Mouse (Mus musculus): ENCODE data around the gene Fitm2. TPM values are rescaled to one million over a fixed set of nuclear protein-coding genes. Genes with fewer than 3 reads are reported as not detected.

Gene Fitm2
- polyA plus RNA-seq, 1 experiment, result 3.6 TPM

DNA sequence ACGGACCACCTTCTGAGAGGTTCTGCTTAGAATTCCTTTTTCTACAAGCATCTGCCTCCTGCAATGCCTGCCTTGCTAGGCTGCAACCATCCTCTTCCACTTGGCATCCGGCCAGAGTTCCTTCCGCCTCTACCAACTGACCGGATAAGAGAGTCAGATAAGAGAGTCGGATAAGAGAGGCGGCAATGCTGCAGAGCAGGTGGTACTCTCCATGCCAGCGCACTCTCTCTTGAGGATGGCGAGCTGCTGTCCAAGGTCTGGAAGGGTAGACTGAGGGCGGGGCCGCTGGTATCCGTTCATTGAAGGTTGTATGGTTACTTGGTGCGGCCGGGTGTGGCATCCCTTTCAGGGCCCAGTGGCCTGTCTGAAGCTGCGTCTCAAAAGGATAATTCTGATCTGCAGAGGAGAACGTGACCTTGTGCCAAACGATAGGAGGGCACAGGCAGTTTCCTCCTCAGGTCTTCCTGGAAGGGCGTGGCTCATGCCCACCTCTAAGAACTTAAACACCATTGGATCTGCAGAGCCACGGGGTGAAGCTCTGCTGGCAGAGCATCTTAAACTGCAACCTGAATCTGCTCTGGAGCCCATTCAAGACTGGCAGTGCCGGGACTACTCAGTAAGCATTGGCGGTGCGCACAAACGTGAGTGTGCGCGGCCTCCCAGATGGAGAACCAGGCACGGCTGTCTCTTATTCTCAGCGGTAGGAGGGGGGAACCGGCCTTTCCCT is 13.7 kb downstream of the Fitm2 start:
- H3K36me3 ChIP-seq (ENCODE audit: control insufficient read depth, insufficient read depth, low read length), result no peaks in the 10 kb centered on the region
- no peak for TF ChIP-seq POLR2A (IDR thresholded peaks at IDR 0.05; ENCODE audit: control insufficient read depth, low read depth, low read length)
- no peak for TF ChIP-seq CTCF (IDR thresholded peaks at IDR 0.05; ENCODE audit: control insufficient read depth, insufficient read depth, insufficient replicate concordance, low read depth, low read length)
- H3K4me1 ChIP-seq (ENCODE audit: control insufficient read depth, insufficient read depth, low read length), result no peaks in the 10 kb centered on the region; the same call in 1 of the 2 replicates
- H3K27me3 ChIP-seq (ENCODE audit: control insufficient read depth, insufficient read depth, low read length), result no peaks in the 10 kb centered on the region
- no peak overlapping the region for H3K27ac ChIP-seq (ENCODE audit: control insufficient read depth, insufficient read depth, low read depth, low read length)
- H3K4me3 ChIP-seq (ENCODE audit: control insufficient read depth, low read depth, low read length), result no peak overlapping the region

DNA sequence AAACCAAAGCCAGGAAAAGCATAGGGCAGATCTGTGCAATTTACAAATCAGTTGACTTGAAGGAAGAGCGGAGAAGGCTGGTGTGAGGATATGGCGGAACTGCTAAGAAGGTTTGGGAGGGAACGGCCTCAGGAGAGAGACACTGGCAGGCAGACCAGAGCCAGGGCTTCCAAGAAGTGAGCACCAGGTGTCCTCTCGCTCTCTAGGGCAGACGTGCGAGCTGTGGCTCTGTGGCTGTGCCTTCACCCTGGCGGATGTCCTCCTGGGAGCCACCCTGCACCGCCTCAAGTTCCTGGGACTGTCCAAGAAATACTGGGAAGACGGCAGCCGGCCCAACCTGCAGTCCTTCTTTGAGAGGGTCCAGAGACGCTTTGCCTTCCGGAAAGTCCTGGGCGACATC is 19.1 kb downstream of the Fitm2 start:
- Histone ChIP-seq H3K36me3 (ENCODE audit: control insufficient read depth, insufficient read depth, low read length) (no peaks in the 10 kb centered on the region), H3K27ac (ENCODE audit: control insufficient read depth, insufficient read depth, low read depth, low read length) (no peak overlapping the region), H3K27me3 (ENCODE audit: control insufficient read depth, insufficient read depth, low read length) (no peaks in the 10 kb centered on the region), H3K4me3 (ENCODE audit: control insufficient read depth, low read depth, low read length) (no peak overlapping the region), H3K4me1 (ENCODE audit: control insufficient read depth, insufficient read depth, low read length) (no peaks in the 10 kb centered on the region)
- TF ChIP-seq POLR2A (IDR thresholded peaks at IDR 0.05; ENCODE audit: control insufficient read depth, low read depth, low read length) (no peak), CTCF (IDR thresholded peaks at IDR 0.05; ENCODE audit: control insufficient read depth, insufficient read depth, insufficient replicate concordance, low read depth, low read length) (no peak)

DNA sequence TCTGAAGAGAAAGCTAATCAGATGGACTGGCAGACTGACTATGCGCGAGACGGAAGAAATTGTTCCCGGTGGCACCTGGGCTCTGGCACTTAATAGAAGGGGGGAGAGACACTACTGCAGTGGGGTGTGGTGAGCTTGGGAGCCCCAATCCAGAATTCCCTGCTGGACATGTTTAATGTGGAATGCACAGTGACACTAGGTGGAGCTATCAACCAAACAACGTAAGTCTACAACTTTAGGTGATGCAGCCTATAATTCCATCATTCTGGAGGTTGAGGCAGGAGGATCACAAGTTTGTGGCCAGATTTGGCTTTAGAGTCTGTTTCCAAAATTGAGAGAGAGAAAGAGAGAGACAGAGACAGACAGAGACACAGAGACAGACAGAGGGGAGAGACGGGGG is 19.7 kb downstream of the Fitm2 start:
- Histone ChIP-seq H3K4me1 (ENCODE audit: control insufficient read depth, insufficient read depth, low read length) (no peaks in the 10 kb centered on the region), H3K27ac (ENCODE audit: control insufficient read depth, insufficient read depth, low read depth, low read length) (no peak overlapping the region), H3K4me3 (ENCODE audit: control insufficient read depth, low read depth, low read length) (no peak overlapping the region), H3K36me3 (ENCODE audit: control insufficient read depth, insufficient read depth, low read length) (no peaks in the 10 kb centered on the region), H3K27me3 (ENCODE audit: control insufficient read depth, insufficient read depth, low read length) (no peaks in the 10 kb centered on the region)
- TF ChIP-seq CTCF (IDR thresholded peaks at IDR 0.05; ENCODE audit: control insufficient read depth, insufficient read depth, insufficient replicate concordance, low read depth, low read length) (no peak), POLR2A (IDR thresholded peaks at IDR 0.05; ENCODE audit: control insufficient read depth, low read depth, low read length) (no peak)

DNA sequence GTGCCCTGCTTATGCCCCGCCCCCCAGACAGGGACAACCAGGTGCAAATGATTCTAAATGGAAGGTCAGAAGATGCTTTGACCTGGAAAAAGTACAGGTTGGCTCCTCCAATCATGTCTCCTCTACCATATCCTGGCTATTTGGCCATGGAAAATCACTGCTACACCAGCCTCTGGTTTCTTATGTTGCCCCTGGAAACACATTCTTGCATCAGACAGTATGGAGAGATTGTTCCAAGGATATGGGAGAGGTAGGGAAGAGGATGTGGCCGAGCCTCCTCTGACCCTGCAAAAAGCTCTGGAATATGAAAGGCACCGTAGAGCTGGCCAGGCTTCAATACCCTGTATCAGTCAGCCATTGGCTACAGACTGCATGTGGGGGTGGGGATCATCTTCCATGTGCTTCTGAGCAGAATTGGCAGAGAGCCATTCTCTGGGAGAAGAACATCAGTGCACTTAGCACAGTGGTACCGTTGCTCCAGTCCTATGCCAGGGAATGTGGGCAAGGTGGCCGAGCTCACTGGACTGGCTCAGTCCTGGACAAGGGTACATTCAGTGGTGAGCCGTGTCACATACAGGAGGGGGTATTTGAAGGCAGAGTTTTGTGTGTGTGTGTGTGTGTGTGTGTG is 21.6 kb downstream of the Fitm2 start:
- no peak for TF ChIP-seq CTCF (IDR thresholded peaks at IDR 0.05; ENCODE audit: control insufficient read depth, insufficient read depth, insufficient replicate concordance, low read depth, low read length)
- TF ChIP-seq POLR2A (IDR thresholded peaks at IDR 0.05; ENCODE audit: control insufficient read depth, low read depth, low read length), result no peak
- H3K27me3 ChIP-seq (ENCODE audit: control insufficient read depth, insufficient read depth, low read length), result no peaks in the 10 kb centered on the region
- no peaks in the 10 kb centered on the region for H3K4me1 ChIP-seq (ENCODE audit: control insufficient read depth, insufficient read depth, low read length)

DNA sequence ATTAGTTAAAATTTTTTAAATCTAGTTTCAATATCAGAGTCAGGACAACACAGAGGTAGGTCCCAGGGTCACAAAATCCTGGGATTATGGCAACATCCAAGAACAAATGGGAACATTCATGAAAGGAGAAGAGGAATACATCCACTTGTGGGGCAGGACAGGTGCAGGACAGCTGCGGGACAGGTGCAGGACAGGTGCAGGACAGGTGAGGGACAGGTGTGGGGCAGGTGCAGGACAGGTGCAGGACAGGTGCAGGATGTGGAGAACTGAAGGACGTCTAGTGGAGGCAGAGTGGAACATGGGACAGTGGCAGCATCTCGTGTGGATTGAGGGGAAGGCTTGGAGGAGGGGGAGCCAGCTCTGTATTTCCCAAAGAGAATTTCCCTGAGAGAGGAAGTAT is 23.2 kb downstream of the Fitm2 start:
- no peaks in the 10 kb centered on the region for H3K36me3 ChIP-seq (ENCODE audit: control insufficient read depth, insufficient read depth, low read length)
- TF ChIP-seq POLR2A (IDR thresholded peaks at IDR 0.05; ENCODE audit: control insufficient read depth, low read depth, low read length) (no peak), CTCF (IDR thresholded peaks at IDR 0.05; ENCODE audit: control insufficient read depth, insufficient read depth, insufficient replicate concordance, low read depth, low read length) (no peak)
- no peak overlapping the region for H3K27ac ChIP-seq (ENCODE audit: control insufficient read depth, insufficient read depth, low read depth, low read length)
- H3K4me3 ChIP-seq (ENCODE audit: control insufficient read depth, low read depth, low read length), result no peak overlapping the region
- no peaks in the 10 kb centered on the region for H3K4me1 ChIP-seq (ENCODE audit: control insufficient read depth, insufficient read depth, low read length)
- no peaks in the 10 kb centered on the region for H3K27me3 ChIP-seq (ENCODE audit: control insufficient read depth, insufficient read depth, low read length)

More for the DNA sequence above, 21.6 kb downstream of the Fitm2 start:
- Histone ChIP-seq H3K36me3 (ENCODE audit: control insufficient read depth, insufficient read depth, low read length) (no peaks in the 10 kb centered on the region), H3K27ac (ENCODE audit: control insufficient read depth, insufficient read depth, low read depth, low read length) (no peak overlapping the region), H3K4me3 (ENCODE audit: control insufficient read depth, low read depth, low read length) (no peak overlapping the region)

DNA sequence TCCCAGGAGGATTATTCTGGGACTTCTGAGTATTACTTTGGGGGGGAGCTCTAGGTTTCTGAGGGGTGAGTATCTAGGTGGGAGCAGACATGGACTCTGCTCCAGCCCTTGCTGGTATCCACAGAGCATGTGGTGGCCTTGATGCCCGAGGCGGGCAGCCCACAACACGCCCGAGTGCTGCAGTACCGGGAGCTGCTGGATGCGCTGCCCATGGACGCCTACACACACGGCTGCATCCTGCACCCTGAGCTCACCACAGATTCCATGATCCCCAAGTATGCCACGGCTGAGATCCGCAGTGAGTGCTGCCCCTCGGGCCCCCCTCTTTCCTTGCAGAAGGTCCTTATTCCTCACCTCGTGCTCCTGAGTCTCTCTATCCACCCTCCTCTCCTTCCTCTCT is 25.1 kb downstream of the Fitm2 start:
- H3K4me1 ChIP-seq (ENCODE audit: control insufficient read depth, insufficient read depth, low read length), result no peaks in the 10 kb centered on the region
- no peaks in the 10 kb centered on the region for H3K36me3 ChIP-seq (ENCODE audit: control insufficient read depth, insufficient read depth, low read length)
- H3K4me3 ChIP-seq (ENCODE audit: control insufficient read depth, low read depth, low read length), result no peak overlapping the region
- H3K27ac ChIP-seq (ENCODE audit: control insufficient read depth, insufficient read depth, low read depth, low read length), result no peak overlapping the region
- TF ChIP-seq CTCF (IDR thresholded peaks at IDR 0.05; ENCODE audit: control insufficient read depth, insufficient read depth, insufficient replicate concordance, low read depth, low read length) (no peak), POLR2A (IDR thresholded peaks at IDR 0.05; ENCODE audit: control insufficient read depth, low read depth, low read length) (no peak)
- no peaks in the 10 kb centered on the region for H3K27me3 ChIP-seq (ENCODE audit: control insufficient read depth, insufficient read depth, low read length)

DNA sequence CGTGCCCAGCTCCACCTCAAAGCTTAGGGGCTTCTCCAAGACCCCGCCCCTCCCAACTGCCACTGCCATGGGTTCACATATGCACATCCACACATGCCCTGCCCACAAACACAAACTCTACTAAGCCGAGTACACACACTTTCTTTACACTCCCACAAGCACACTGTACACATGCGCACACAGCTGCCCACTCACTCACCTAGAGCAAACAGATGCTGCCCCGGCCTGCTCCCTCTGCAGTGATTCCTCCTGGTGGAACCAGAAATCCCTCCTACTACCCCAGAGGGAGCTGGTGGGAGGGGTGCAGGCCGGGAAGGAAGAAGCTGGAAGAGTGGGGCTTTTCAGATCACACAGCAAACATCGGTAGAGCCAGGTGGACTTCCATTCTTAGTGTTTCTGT is 28.4 kb downstream of the Fitm2 start:
- TF ChIP-seq CTCF (IDR thresholded peaks at IDR 0.05; ENCODE audit: control insufficient read depth, insufficient read depth, insufficient replicate concordance, low read depth, low read length), result no peak
- TF ChIP-seq POLR2A (IDR thresholded peaks at IDR 0.05; ENCODE audit: control insufficient read depth, low read depth, low read length), result no peak
- Histone ChIP-seq H3K4me1 (ENCODE audit: control insufficient read depth, insufficient read depth, low read length) (no peaks in the 10 kb centered on the region), H3K36me3 (ENCODE audit: control insufficient read depth, insufficient read depth, low read length) (no peaks in the 10 kb centered on the region), H3K27me3 (ENCODE audit: control insufficient read depth, insufficient read depth, low read length) (no peaks in the 10 kb centered on the region), H3K27ac (ENCODE audit: control insufficient read depth, insufficient read depth, low read depth, low read length) (no peak overlapping the region), H3K4me3 (ENCODE audit: control insufficient read depth, low read depth, low read length) (no peak overlapping the region)
